Comparison of ENCODE assay signal across 15 mouse cellular contexts in genomic region chr16:35165788-35166187, GRCm38 (mm10). TPM values are rescaled to one million over a fixed set of nuclear protein-coding genes. Genes with fewer than 3 reads are reported as not detected.
DNase-seq lines count a peak whose midpoint lies in the region; TF ChIP-seq lines count a peak whose summit lies in the region.
"Had no signal": no experiment of that assay in that cellular context is flagged by ENCODE, and none has a peak within 500 bp of the region (broad histone marks: within the 10 kb centered on the region; RNA-seq: fewer than 3 reads in every experiment).

No protein-coding gene starts in this region.

- no peaks in the 10 kb centered on the region for H3K27me3 ChIP-seq in cerebellum, adult 2 months (ENCODE audit: control insufficient read depth, insufficient read depth, low read length)
- H3K27me3 ChIP-seq: hindbrain, embryonic 12.5 days had no signal

- WGBS in cerebellum, adult 2 months, result 5% methylated on average over 3 of the region's 3 CpGs

- DNase-seq in heart, postnatal 4 days, result peak; percentile 55
- no peak for DNase-seq in heart, postnatal 36 days
- peak; percentile 32 for DNase-seq in right cerebral cortex, adult 18-20 months
- no peak for DNase-seq in right cerebral cortex, postnatal 25 days
- peak; percentile 69 to 78 for DNase-seq in cerebellum, adult 2 months
- peak; percentile 35 for DNase-seq in right cerebral cortex, postnatal 14 days
- no peak for DNase-seq in layer of hippocampus, postnatal 25 days (ENCODE audit: extremely low spot score in 1 of 2, low spot score in 1 of 2)
- no peak for DNase-seq in embryo, embryonic 11 days
- DNase-seq: kidney, adult 2 months; liver, embryonic 13.5 days; spleen, adult 18-20 months; thymus, postnatal 36 days had no signal

- H3K27ac ChIP-seq in cerebellum, adult 2 months (ENCODE audit: insufficient read depth, low read length), result no peak overlapping the region
- H3K27ac ChIP-seq: liver, embryonic 13.5 days had no signal

- TF ChIP-seq POLR2A in cerebellum, adult 2 months (IDR thresholded peaks at IDR 0.05; ENCODE audit: borderline replicate concordance, insufficient read depth, low read length), result no peak

- TF ChIP-seq CTCF in cerebellum, adult 2 months (IDR thresholded peaks at IDR 0.05; ENCODE audit: borderline replicate concordance, insufficient read depth, low read depth, low read length), result no peak

- intact Hi-C loops in heart, postnatal 36 days (cut with DNase I), result no loop called here

- H3K4me3 ChIP-seq in cerebellum, adult 2 months (replicated peaks; ENCODE audit: insufficient read depth, low read depth, low read length), result no peak overlapping the region
- H3K4me3 ChIP-seq: embryonic facial prominence, embryonic 12.5 days; heart, embryonic 10.5 days; hindbrain, embryonic 12.5 days; liver, embryonic 13.5 days had no signal

- peaks cover 16% of the 10 kb centered on the region; the same call in 1 of the 2 replicates for H3K4me1 ChIP-seq in cerebellum, adult 2 months (ENCODE audit: control insufficient read depth, insufficient read depth, low read length)
- H3K4me1 ChIP-seq: liver, embryonic 13.5 days had no signal

RNA-seq across cellular contexts. Expression of gene Adcy5, which starts 11.1 kb away (rescaled TPM):
- total RNA-seq in heart, postnatal 4 days (2021), result 10 to 100 TPM; 65.2 to 65.7 TPM
- total RNA-seq in heart, postnatal 36 days (2021), result 10 to 100 TPM; 48.7 to 57.7 TPM
- 36.0 and 37.7 TPM in 2 replicates for polyA plus RNA-seq in cerebellum, adult 2 months (2012; rRNA removed)
- total RNA-seq in layer of hippocampus, postnatal 25 days (2021), result 10 to 100 TPM; 73.7 TPM

Comparison
In these comparisons a context has a peak if more than half of its experiments do, and no peak if none do; other contexts are left out.
1. DNase-seq: peak in heart, postnatal 4 days (single experiment), right cerebral cortex, adult 18-20 months (single experiment), cerebellum, adult 2 months (2 of 2) and right cerebral cortex, postnatal 14 days (single experiment); none in heart, postnatal 36 days (0 of 2), right cerebral cortex, postnatal 25 days (single experiment), layer of hippocampus, postnatal 25 days (0 of 2) and embryo, embryonic 11 days (single experiment).